Mouse (Mus musculus) right cerebral cortex, postnatal 10 days (tissue): Measurements from ENCODE around the gene Vmn2r97.
"Not testable (repeated sequence)": the region's sequence is repeated elsewhere in the genome, so short reads cannot be mapped to it uniquely, and the experiment has no call there.

Experiments used
- DNase-seq, 2 experiments: peaks; one replicate each; pipeline ENCODE4 v3.0.0; 2021; ENCODE audit warnings: low spot score in 2 of 2

The Vmn2r97 gene

GRCm38 (mm10) chr17:18914000-18914399 is at the start of gene Vmn2r97:
Gene Vmn2r97, plus strand, starts transcription at chr17:18914300.
- not testable (repeated sequence) for DNase-seq

GRCm38 (mm10) chr17:18882436-18882835 is 31.7 kb upstream of the Vmn2r97 start:
- not testable (repeated sequence) for DNase-seq

GRCm38 (mm10) chr17:18889745-18890329 is 24.3 kb upstream of the Vmn2r97 start:
- no peak for DNase-seq

- DNase-seq: not testable (repeated sequence)
These were observed 43.7 kb downstream of the Vmn2r97 start for GRCm38 (mm10) chr17:18957800-18958199.

GRCm38 (mm10) chr17:18968371-18969275 is 54.5 kb downstream of the Vmn2r97 start:
- no peak for DNase-seq
